Mouse (Mus musculus) stomach, postnatal 0 days (tissue): Measurements from ENCODE around the gene 4930432K21Rik. TPM values are rescaled to one million over a fixed set of nuclear protein-coding genes. Genes with fewer than 3 reads are reported as not detected.
A peak's percentile ranks its signal among the peaks of the same experiment; 100 is the strongest.

Experiments used
- ATAC-seq: fragments of 200-750 bp; cut with Nextera tagmentation; 2 replicates; pipeline ENCODE4 v1.8.0; 2017; ENCODE audit not compliant: low FRiP score, low TSS enrichment
- DNase-seq: peaks from one replicate; pipeline ENCODE4 v3.0.0-alpha.2; 2016; ENCODE audit warnings: low spot score
- H3K27ac ChIP-seq: fragments of 300-500 bp; sonication (generic); replicated peaks from 2 replicates; pipeline ENCODE4 v1.5.1; 2014; ENCODE audit warnings: mild to moderate bottlenecking, control low read depth
- H3K27me3 ChIP-seq: fragments of 300-500 bp; sonication (generic); 2 replicates; pipeline ENCODE4 v1.6.1; 2014; ENCODE audit warnings: low read length; ENCODE audit not compliant: control insufficient read depth, insufficient read depth
- H3K36me3 ChIP-seq: fragments of 300-500 bp; sonication (generic); 2 replicates; pipeline ENCODE4 v1.6.1; 2014; ENCODE audit warnings: low read length, mixed read lengths; ENCODE audit not compliant: control insufficient read depth, insufficient read depth
- H3K4me1 ChIP-seq: fragments of 300-500 bp; sonication (generic); replicated peaks from 2 replicates; pipeline ENCODE4 v1.6.1; 2014; ENCODE audit warnings: antibody characterized with exemption; ENCODE audit not compliant: control insufficient read depth, insufficient read depth
- H3K4me2 ChIP-seq: fragments of 300-500 bp; sonication (generic); replicated peaks from 2 replicates; pipeline ENCODE4 v1.6.1; 2014; ENCODE audit warnings: low read depth, mild to moderate bottlenecking, control low read depth, moderate library complexity
- H3K4me3 ChIP-seq: fragments of 300-500 bp; sonication (generic); 2 replicates; pipeline ENCODE4 v1.5.1; 2014; ENCODE audit warnings: low read depth, low read length, control low read depth
- H3K9ac ChIP-seq: fragments of 300-500 bp; sonication (generic); 2 replicates; pipeline ENCODE4 v1.6.1; 2014; ENCODE audit warnings: mild to moderate bottlenecking, low read length, control low read depth, mixed read lengths
- H3K9me3 ChIP-seq: fragments of 300-500 bp; sonication (generic); 2 replicates; pipeline ENCODE4 v1.6.1; 2016; ENCODE audit warnings: low read length; ENCODE audit not compliant: control insufficient read depth
- CTCF ChIP-seq: IDR thresholded peaks from 2 replicates; pipeline ENCODE4 v1.5.1; 2016; ENCODE audit warnings: antibody characterized with exemption, low read depth, mild to moderate bottlenecking, moderate library complexity
- EP300 ChIP-seq: optimal IDR thresholded peaks from 2 replicates; pipeline ENCODE3; 2016; ENCODE audit warnings: antibody characterized with exemption
- WGBS: fragments of 180-500 bp; shearing (Covaris S2); extraction: QIAGEN DNeasy Blood & Tissue Kit; methylation state at CpG from one replicate; pipeline ENCODE4 v1.1.7; 2014; 5-methylcytosine and 5-hydroxymethylcytosine counted together
- polyA plus RNA-seq: library from polyadenylated mRNA; unstranded; fragments of >200 nt; fragmentation: Nextera tagmentation; extraction: Ambion mirVana; gene quantifications from 2 replicates; pipeline ENCODE4 v1.2.1, GENCODE M21; 2015

4930432K21Rik gene
- polyA plus RNA-seq, 1 experiment from 2014 or later = 0.28 TPM

GRCm38 (mm10) chr8:84178592-84178991 lies 30.8 kb downstream of the 4930432K21Rik start:
- Histone ChIP-seq H3K4me1 (peaks cover 3% of the 10 kb centered on the region; the same call in 1 of the 2 replicates), H3K27ac (no peak overlapping the region), H3K27me3 (no peaks in the 10 kb centered on the region), H3K4me3 (no peak overlapping the region), H3K9ac (no peak overlapping the region), H3K4me2 (no peak overlapping the region), H3K36me3 (no peaks in the 10 kb centered on the region), H3K9me3 (no peaks in the 10 kb centered on the region)
- ATAC-seq = no peak
- DNase-seq = no peak
- TF ChIP-seq CTCF (no peak), EP300 (no peak)
- WGBS = 82% methylated on average over 8 of the region's 8 CpGs

DNA sequence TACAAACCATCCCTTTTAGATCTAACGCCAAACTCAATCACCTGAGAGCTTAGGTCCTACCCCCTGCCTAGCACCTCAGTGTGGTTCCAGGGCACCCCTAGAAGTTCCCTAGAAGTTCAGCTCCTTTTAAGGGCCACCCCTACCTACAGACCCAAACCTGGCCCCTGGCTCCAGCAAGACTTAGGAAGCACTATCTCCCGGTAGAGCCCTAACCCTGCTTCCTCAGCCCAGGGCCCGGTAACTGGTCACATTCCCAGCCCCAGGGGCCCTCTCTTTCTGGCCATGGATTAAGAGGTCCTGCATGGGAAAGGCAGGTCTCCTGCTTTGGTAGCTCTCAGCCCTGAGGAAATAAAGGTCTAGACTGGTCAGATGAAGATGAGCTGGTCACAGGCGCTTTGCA lies 32.1 kb downstream of the 4930432K21Rik start:
- Histone ChIP-seq H3K27me3 (no peaks in the 10 kb centered on the region), H3K9ac (peak overlapping the region; percentile 5; the same call in 1 of the 2 replicates), H3K27ac (no peak overlapping the region), H3K4me2 (peak overlapping the region; percentile 33; the same call in 1 of the 2 replicates), H3K4me1 (peaks cover 7% of the 10 kb centered on the region), H3K9me3 (no peaks in the 10 kb centered on the region), H3K36me3 (no peaks in the 10 kb centered on the region), H3K4me3 (no peak overlapping the region)
- WGBS = 34% methylated on average over 4 of the region's 4 CpGs
- DNase-seq (no peak), ATAC-seq (no peak)
- TF ChIP-seq EP300 (no peak), CTCF (no peak)

GRCm38 (mm10) chr8:84180530-84181190 lies 32.8 kb downstream of the 4930432K21Rik start:
- H3K4me2 ChIP-seq = peak overlapping the region; percentile 33
- no peak overlapping the region; the same call in 1 of the 2 replicates for H3K9ac ChIP-seq
- H3K27me3 ChIP-seq = no peaks in the 10 kb centered on the region
- no peak for TF ChIP-seq EP300
- peak; percentile 28 for TF ChIP-seq CTCF
- no peak for DNase-seq
- H3K36me3 ChIP-seq = no peaks in the 10 kb centered on the region
- 9% methylated on average over 16 of the region's 16 CpGs for WGBS
- no peak overlapping the region for H3K4me3 ChIP-seq
- no peak overlapping the region for H3K27ac ChIP-seq
- H3K4me1 ChIP-seq = peaks cover 7% of the 10 kb centered on the region
- peak; percentile 19; the same call in 1 of the 2 replicates for ATAC-seq
- no peaks in the 10 kb centered on the region for H3K9me3 ChIP-seq

GRCm38 (mm10) chr8:84182833-84183232 lies 35.0 kb downstream of the 4930432K21Rik start:
- H3K4me2 ChIP-seq = peak overlapping the region; percentile 95
- no peaks in the 10 kb centered on the region for H3K27me3 ChIP-seq
- H3K4me3 ChIP-seq = peak overlapping the region; percentile 72
- 30% methylated on average over 4 of the region's 4 CpGs for WGBS
- H3K4me1 ChIP-seq = peaks cover 7% of the 10 kb centered on the region
- no peak for TF ChIP-seq EP300
- TF ChIP-seq CTCF = no peak
- DNase-seq (no peak), ATAC-seq (no peak)
- no peaks in the 10 kb centered on the region for H3K9me3 ChIP-seq
- H3K27ac ChIP-seq = no peak overlapping the region
- H3K36me3 ChIP-seq = no peaks in the 10 kb centered on the region
- peak overlapping the region; percentile 87 for H3K9ac ChIP-seq

GRCm38 (mm10) chr8:84183261-84184084 lies 35.6 kb downstream of the 4930432K21Rik start:
- Histone ChIP-seq H3K27me3 (no peaks in the 10 kb centered on the region), H3K4me1 (peaks cover 7% of the 10 kb centered on the region), H3K9ac (peak overlapping the region; percentile 87), H3K4me2 (peak overlapping the region; percentile 95), H3K36me3 (no peaks in the 10 kb centered on the region), H3K9me3 (no peaks in the 10 kb centered on the region), H3K27ac (peak overlapping the region; percentile 67), H3K4me3 (peak overlapping the region; percentile 72)
- WGBS = 1% methylated on average over 39 of the region's 87 CpGs
- peak; percentile 53 for DNase-seq
- TF ChIP-seq CTCF (no peak), EP300 (no peak)
- ATAC-seq = peak; percentile 19; the same call in 1 of the 2 replicates
